Mouse (Mus musculus) lung, embryonic 15.5 days (tissue): ENCODE data around the gene Tm4sf20. TPM values are rescaled to one million over a fixed set of nuclear protein-coding genes. Genes with fewer than 3 reads are reported as not detected.

Experiments used
- ATAC-seq: fragments of 200-750 bp; cut with Nextera tagmentation; 2 replicates; pipeline ENCODE4 v1.8.0; 2017; ENCODE audit warnings: moderate number of reproducible peaks, borderline replicate concordance; ENCODE audit not compliant: low FRiP score, low TSS enrichment; ENCODE audit errors: extremely low read depth
- H3K27ac ChIP-seq: fragments of 300-500 bp; sonication (generic); 2 replicates; pipeline ENCODE4 v1.5.1; 2015; ENCODE audit warnings: moderate library complexity, mild to moderate bottlenecking, inconsistent platforms
- H3K27me3 ChIP-seq: fragments of 300-500 bp; sonication (generic); 2 replicates; pipeline ENCODE4 v1.6.1; 2015; ENCODE audit warnings: inconsistent platforms
- H3K36me3 ChIP-seq: fragments of 300-500 bp; sonication (generic); 2 replicates; pipeline ENCODE4 v1.6.1; 2015; ENCODE audit warnings: inconsistent platforms
- H3K4me1 ChIP-seq: fragments of 300-500 bp; sonication (generic); 2 replicates; pipeline ENCODE4 v1.6.1; 2015; ENCODE audit warnings: inconsistent platforms
- H3K4me2 ChIP-seq: fragments of 300-500 bp; sonication (generic); 2 replicates; pipeline ENCODE4 v1.6.1; 2015; ENCODE audit warnings: inconsistent platforms, mild to moderate bottlenecking, moderate library complexity
- H3K4me3 ChIP-seq: fragments of 300-500 bp; sonication (generic); 2 replicates; pipeline ENCODE4 v1.5.1; 2015; ENCODE audit warnings: mild to moderate bottlenecking, inconsistent platforms
- H3K9ac ChIP-seq: fragments of 300-500 bp; sonication (generic); 2 replicates; pipeline ENCODE4 v1.6.1; 2015; ENCODE audit warnings: inconsistent platforms
- H3K9me3 ChIP-seq: fragments of 300-500 bp; sonication (generic); 2 replicates; pipeline ENCODE4 v1.6.1; 2016; ENCODE audit warnings: inconsistent platforms
- WGBS: fragments of 180-500 bp; shearing (Covaris S2); methylation state at CpG from one replicate; pipeline ENCODE4 v1.1.7; 2015; 5-methylcytosine and 5-hydroxymethylcytosine counted together
- polyA plus RNA-seq: library from polyadenylated mRNA; unstranded; fragments of >200 nt; fragmentation: Nextera tagmentation; extraction: Ambion mirVana; gene quantifications from 2 replicates; pipeline ENCODE4 v1.2.1, GENCODE M21; 2015

The Tm4sf20 gene
- polyA plus RNA-seq, 1 experiment from 2014 or later: 0.10 TPM

GRCm38 (mm10) chr1:82773208-82773607 lies 4.9 kb upstream of the Tm4sf20 start:
- Histone ChIP-seq H3K27me3 (no peaks in the 10 kb centered on the region), H3K9me3 (no peaks in the 10 kb centered on the region), H3K9ac (no peak overlapping the region), H3K36me3 (no peaks in the 10 kb centered on the region), H3K4me3 (no peak overlapping the region), H3K4me1 (no peaks in the 10 kb centered on the region), H3K27ac (no peak overlapping the region), H3K4me2 (no peak overlapping the region)
- no peak for ATAC-seq
- 63% methylated on average over 5 of the region's 5 CpGs for WGBS

GRCm38 (mm10) chr1:82772428-82772827 lies 4.2 kb upstream of the Tm4sf20 start:
- H3K9ac ChIP-seq: no peak overlapping the region
- H3K9me3 ChIP-seq: no peaks in the 10 kb centered on the region
- H3K27me3 ChIP-seq: no peaks in the 10 kb centered on the region
- H3K27ac ChIP-seq: no peak overlapping the region
- H3K4me3 ChIP-seq: no peak overlapping the region
- no peaks in the 10 kb centered on the region for H3K4me1 ChIP-seq
- ATAC-seq: no peak
- no peaks in the 10 kb centered on the region for H3K36me3 ChIP-seq
- WGBS: 69% methylated on average over 4 of the region's 4 CpGs
- no peak overlapping the region for H3K4me2 ChIP-seq

GRCm38 (mm10) chr1:82771022-82771586 lies 2.8 kb upstream of the Tm4sf20 start, which contains the start of gene Gm47791:
Gene Gm47791 (minus strand): TSS chr1:82771243.
- no peak within 1 kb of the TSS for H3K9ac ChIP-seq
- H3K36me3 ChIP-seq: no peaks in the 10 kb centered on the region
- 82% methylated on average over 15 of the region's 15 CpGs for WGBS
- no peak within 1 kb of the TSS for H3K27ac ChIP-seq
- H3K4me1 ChIP-seq: no peaks in the 10 kb centered on the region
- H3K4me2 ChIP-seq: no peak within 1 kb of the TSS
- no peaks in the 10 kb centered on the region for H3K27me3 ChIP-seq
- ATAC-seq: peak; percentile 19; the same call in 1 of the 2 replicates
- no peak within 1 kb of the TSS for H3K4me3 ChIP-seq
- H3K9me3 ChIP-seq: no peaks in the 10 kb centered on the region

- no peaks in the 10 kb centered on the region for H3K36me3 ChIP-seq
- WGBS: 32% methylated on average over 4 of the region's 4 CpGs
- H3K4me2 ChIP-seq: no peak overlapping the region
- H3K9ac ChIP-seq: no peak overlapping the region
- no peaks in the 10 kb centered on the region for H3K9me3 ChIP-seq
- H3K4me1 ChIP-seq: no peaks in the 10 kb centered on the region
- no peak overlapping the region for H3K27ac ChIP-seq
- no peak overlapping the region for H3K4me3 ChIP-seq
- ATAC-seq: no peak
- H3K27me3 ChIP-seq: no peaks in the 10 kb centered on the region
These were observed 1.6 kb downstream of the Tm4sf20 start for GRCm38 (mm10) chr1:82766641-82767040.

- Histone ChIP-seq H3K27ac (no peak overlapping the region), H3K4me1 (no peaks in the 10 kb centered on the region), H3K4me2 (no peak overlapping the region), H3K27me3 (no peaks in the 10 kb centered on the region), H3K9ac (no peak overlapping the region), H3K9me3 (no peaks in the 10 kb centered on the region), H3K4me3 (no peak overlapping the region), H3K36me3 (no peaks in the 10 kb centered on the region)
- WGBS: 12% methylated on average over 1 of the region's 1 CpGs
- ATAC-seq: no peak
These were observed 2.0 kb downstream of the Tm4sf20 start for GRCm38 (mm10) chr1:82766227-82766626.

GRCm38 (mm10) chr1:82762274-82762673 lies 6.0 kb downstream of the Tm4sf20 start:
- Histone ChIP-seq H3K4me1 (no peaks in the 10 kb centered on the region), H3K4me2 (no peak overlapping the region), H3K36me3 (no peaks in the 10 kb centered on the region; the same call in 1 of the 2 replicates), H3K27ac (no peak overlapping the region), H3K4me3 (no peak overlapping the region), H3K27me3 (no peaks in the 10 kb centered on the region), H3K9ac (no peak overlapping the region), H3K9me3 (no peaks in the 10 kb centered on the region)
- 82% methylated on average over 1 of the region's 1 CpGs for WGBS
- no peak for ATAC-seq

- H3K4me2 ChIP-seq: no peak overlapping the region
- H3K36me3 ChIP-seq: no peaks in the 10 kb centered on the region; the same call in 1 of the 2 replicates
- no peak overlapping the region for H3K4me3 ChIP-seq
- H3K9me3 ChIP-seq: no peaks in the 10 kb centered on the region
- H3K9ac ChIP-seq: no peak overlapping the region
- no peaks in the 10 kb centered on the region for H3K27me3 ChIP-seq
- ATAC-seq: no peak
- no peak overlapping the region for H3K27ac ChIP-seq
- WGBS: 89% methylated on average over 8 of the region's 8 CpGs
- no peaks in the 10 kb centered on the region for H3K4me1 ChIP-seq
These were observed 6.6 kb downstream of the Tm4sf20 start for GRCm38 (mm10) chr1:82761454-82762169.

GRCm38 (mm10) chr1:82759520-82759919 lies 8.7 kb downstream of the Tm4sf20 start:
- H3K4me2 ChIP-seq: no peak overlapping the region
- no peak for ATAC-seq
- no peaks in the 10 kb centered on the region for H3K4me1 ChIP-seq
- H3K36me3 ChIP-seq: peaks cover 15% of the 10 kb centered on the region
- H3K27ac ChIP-seq: no peak overlapping the region
- H3K4me3 ChIP-seq: no peak overlapping the region
- no peaks in the 10 kb centered on the region for H3K27me3 ChIP-seq
- 79% methylated on average over 1 of the region's 1 CpGs for WGBS
- no peaks in the 10 kb centered on the region for H3K9me3 ChIP-seq
- no peak overlapping the region for H3K9ac ChIP-seq

- Histone ChIP-seq H3K4me2 (no peak overlapping the region), H3K27ac (no peak overlapping the region), H3K36me3 (peaks cover 22% of the 10 kb centered on the region), H3K9me3 (no peaks in the 10 kb centered on the region), H3K27me3 (no peaks in the 10 kb centered on the region), H3K9ac (no peak overlapping the region), H3K4me3 (no peak overlapping the region), H3K4me1 (no peaks in the 10 kb centered on the region)
- 85% methylated on average over 2 of the region's 2 CpGs for WGBS
- no peak for ATAC-seq
These were observed 20.4 kb downstream of the Tm4sf20 start for GRCm38 (mm10) chr1:82747714-82748452.

GRCm38 (mm10) chr1:82746408-82746807 lies 21.9 kb downstream of the Tm4sf20 start:
- no peak overlapping the region for H3K4me3 ChIP-seq
- no peak overlapping the region for H3K27ac ChIP-seq
- H3K4me1 ChIP-seq: no peaks in the 10 kb centered on the region
- WGBS: 81% methylated on average over 4 of the region's 4 CpGs
- no peak for ATAC-seq
- H3K4me2 ChIP-seq: no peak overlapping the region
- peaks cover 25% of the 10 kb centered on the region for H3K36me3 ChIP-seq
- H3K9me3 ChIP-seq: no peaks in the 10 kb centered on the region
- no peaks in the 10 kb centered on the region for H3K27me3 ChIP-seq
- H3K9ac ChIP-seq: no peak overlapping the region

- H3K36me3 ChIP-seq: peaks cover 30% of the 10 kb centered on the region
- no peaks in the 10 kb centered on the region for H3K4me1 ChIP-seq
- H3K4me2 ChIP-seq: no peak overlapping the region
- no peak overlapping the region for H3K9ac ChIP-seq
- 78% methylated on average over 3 of the region's 3 CpGs for WGBS
- H3K4me3 ChIP-seq: no peak overlapping the region
- no peaks in the 10 kb centered on the region for H3K27me3 ChIP-seq
- no peak for ATAC-seq
- H3K9me3 ChIP-seq: no peaks in the 10 kb centered on the region
- no peak overlapping the region for H3K27ac ChIP-seq
These were observed 24.3 kb downstream of the Tm4sf20 start for GRCm38 (mm10) chr1:82743962-82744361.

- Histone ChIP-seq H3K4me1 (no peaks in the 10 kb centered on the region), H3K9ac (no peak overlapping the region), H3K4me2 (no peak overlapping the region), H3K4me3 (no peak overlapping the region), H3K27me3 (no peaks in the 10 kb centered on the region), H3K27ac (no peak overlapping the region), H3K9me3 (no peaks in the 10 kb centered on the region), H3K36me3 (peaks cover 39% of the 10 kb centered on the region)
- 84% methylated on average over 7 of the region's 7 CpGs for WGBS
- no peak for ATAC-seq
These were observed 26.7 kb downstream of the Tm4sf20 start for GRCm38 (mm10) chr1:82741539-82741938.
